Mouse (Mus musculus): ENCODE results near the gene Togaram2.

DNA sequence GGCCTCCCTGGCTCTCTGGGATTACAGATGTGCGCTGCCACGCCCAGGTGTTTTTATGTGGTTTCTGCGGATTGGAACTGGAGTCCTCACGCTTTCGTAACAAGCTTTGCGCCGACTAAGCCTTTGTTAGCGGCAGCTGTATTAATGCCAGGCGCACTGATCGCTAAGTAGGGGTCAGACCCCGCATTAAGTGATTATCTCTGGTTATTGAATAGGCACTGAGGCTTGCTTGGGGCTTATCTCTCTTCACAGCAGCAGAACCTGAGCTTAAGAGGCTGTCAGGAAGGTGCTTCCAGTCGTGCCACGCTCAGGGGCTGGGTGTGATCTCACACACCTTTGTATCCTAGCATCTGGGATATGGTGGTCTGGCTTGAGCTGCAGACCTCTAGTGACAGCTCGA, 8.6 kb downstream of the Togaram2 start:
- TF ChIP-seq CTCF (IDR thresholded peaks at IDR 0.05; ENCODE audit: low read depth) (no peak), EP300 (IDR thresholded peaks at IDR 0.05; ENCODE audit: low read depth) (no peak)

Measured in liver, embryonic 14.5 days (tissue).